Mouse (Mus musculus): Measurements from ENCODE around the gene Afg3l1. TPM values are rescaled to one million over a fixed set of nuclear protein-coding genes. Genes with fewer than 3 reads are reported as not detected.
A peak's percentile ranks its signal among the peaks of the same experiment; 100 is the strongest.
"Not testable (repeated sequence)": the region's sequence is repeated elsewhere in the genome, so short reads cannot be mapped to it uniquely, and the experiment has no call there.

Afg3l1 gene
- 28.1 and 28.4 TPM in 2 replicates for polyA plus RNA-seq (2015; fragmentation: Nextera tagmentation; extraction: Ambion mirVana)

GRCm38 (mm10) chr8:123477737-123478258 lies at the start of gene Afg3l1:
Gene Afg3l1 (plus strand): TSS chr8:123477903.
- ATAC-seq (ENCODE audit: low FRiP score, low TSS enrichment): peak; percentile 94
- under 1% methylated on average over 53 of the region's 58 CpGs for WGBS
- Histone ChIP-seq H3K4me3 (ENCODE audit: low read depth, low read length) (peak within 1 kb of the TSS; percentile 89), H3K4me1 (replicated peaks; ENCODE audit: control insufficient read depth, insufficient read depth) (peaks cover 5% of the 10 kb centered on the region; the same call in 1 of the 2 replicates), H3K27ac (replicated peaks) (peak within 1 kb of the TSS; percentile 89), H3K9me3 (ENCODE audit: control insufficient read depth, low read length) (no peaks in the 10 kb centered on the region), H3K4me2 (replicated peaks; ENCODE audit: low read depth) (peak within 1 kb of the TSS; percentile 81), H3K9ac (ENCODE audit: low read length) (peak within 1 kb of the TSS; percentile 82), H3K36me3 (ENCODE audit: control insufficient read depth, insufficient read depth, low read length) (no peaks in the 10 kb centered on the region), H3K27me3 (ENCODE audit: control insufficient read depth, insufficient read depth, low read length) (no peaks in the 10 kb centered on the region)
- peak; percentile 14; the same call in 1 of the 2 replicates for TF ChIP-seq CTCF (IDR thresholded peaks at IDR 0.05; ENCODE audit: low read depth)
- TF ChIP-seq EP300 (optimal IDR thresholded peaks at IDR 0.05): no peak
- DNase-seq (ENCODE audit: low spot score): peak; percentile 91

- ATAC-seq (ENCODE audit: low FRiP score, low TSS enrichment) (no peak), DNase-seq (ENCODE audit: low spot score) (no peak)
- Histone ChIP-seq H3K4me1 (replicated peaks; ENCODE audit: control insufficient read depth, insufficient read depth) (no peaks in the 10 kb centered on the region), H3K4me3 (ENCODE audit: low read depth, low read length) (no peak overlapping the region), H3K27ac (replicated peaks) (no peak overlapping the region), H3K27me3 (ENCODE audit: control insufficient read depth, insufficient read depth, low read length) (no peaks in the 10 kb centered on the region), H3K9me3 (ENCODE audit: control insufficient read depth, low read length) (peaks cover 20% of the 10 kb centered on the region; the same call in 1 of the 2 replicates), H3K9ac (ENCODE audit: low read length) (no peak overlapping the region), H3K4me2 (replicated peaks; ENCODE audit: low read depth) (no peak overlapping the region), H3K36me3 (ENCODE audit: control insufficient read depth, insufficient read depth, low read length) (no peaks in the 10 kb centered on the region)
- TF ChIP-seq CTCF (IDR thresholded peaks at IDR 0.05; ENCODE audit: low read depth): no peak
- TF ChIP-seq EP300 (optimal IDR thresholded peaks at IDR 0.05): no peak
- WGBS: 97% methylated on average over 29 of the region's 29 CpGs
Observed at GRCm38 (mm10) chr8:123428343-123428893, 49.3 kb upstream of the Afg3l1 start.

GRCm38 (mm10) chr8:123428939-123429721 lies 48.6 kb upstream of the Afg3l1 start:
- H3K4me1 ChIP-seq (replicated peaks; ENCODE audit: control insufficient read depth, insufficient read depth): no peaks in the 10 kb centered on the region
- H3K36me3 ChIP-seq (ENCODE audit: control insufficient read depth, insufficient read depth, low read length): no peaks in the 10 kb centered on the region
- no peak overlapping the region for H3K4me2 ChIP-seq (replicated peaks; ENCODE audit: low read depth)
- H3K9me3 ChIP-seq (ENCODE audit: control insufficient read depth, low read length): peaks cover 20% of the 10 kb centered on the region; the same call in 1 of the 2 replicates
- H3K9ac ChIP-seq (ENCODE audit: low read length): no peak overlapping the region
- TF ChIP-seq CTCF (IDR thresholded peaks at IDR 0.05; ENCODE audit: low read depth): no peak
- TF ChIP-seq EP300 (optimal IDR thresholded peaks at IDR 0.05): no peak
- H3K4me3 ChIP-seq (ENCODE audit: low read depth, low read length): no peak overlapping the region
- no peak for ATAC-seq (ENCODE audit: low FRiP score, low TSS enrichment)
- DNase-seq (ENCODE audit: low spot score): no peak
- H3K27me3 ChIP-seq (ENCODE audit: control insufficient read depth, insufficient read depth, low read length): no peaks in the 10 kb centered on the region
- H3K27ac ChIP-seq (replicated peaks): no peak overlapping the region
- WGBS: 95% methylated on average over 23 of the region's 23 CpGs

GRCm38 (mm10) chr8:123429722-123430013 lies 48.0 kb upstream of the Afg3l1 start:
- not testable (repeated sequence) for H3K4me2 ChIP-seq (replicated peaks; ENCODE audit: low read depth); H3K27ac ChIP-seq (replicated peaks); H3K36me3 ChIP-seq (ENCODE audit: control insufficient read depth, insufficient read depth, low read length); H3K27me3 ChIP-seq (ENCODE audit: control insufficient read depth, insufficient read depth, low read length); DNase-seq (ENCODE audit: low spot score); H3K4me3 ChIP-seq (ENCODE audit: low read depth, low read length); H3K9ac ChIP-seq (ENCODE audit: low read length); ATAC-seq (ENCODE audit: low FRiP score, low TSS enrichment); H3K4me1 ChIP-seq (replicated peaks; ENCODE audit: control insufficient read depth, insufficient read depth)
- WGBS: 93% methylated on average over 15 of the region's 15 CpGs
- H3K9me3 ChIP-seq (ENCODE audit: control insufficient read depth, low read length): peaks cover 20% of the 10 kb centered on the region; the same call in 1 of the 2 replicates

- H3K9ac ChIP-seq (ENCODE audit: low read length); H3K36me3 ChIP-seq (ENCODE audit: control insufficient read depth, insufficient read depth, low read length); H3K4me3 ChIP-seq (ENCODE audit: low read depth, low read length); H3K27ac ChIP-seq (replicated peaks); H3K4me2 ChIP-seq (replicated peaks; ENCODE audit: low read depth); H3K4me1 ChIP-seq (replicated peaks; ENCODE audit: control insufficient read depth, insufficient read depth); H3K27me3 ChIP-seq (ENCODE audit: control insufficient read depth, insufficient read depth, low read length); ATAC-seq (ENCODE audit: low FRiP score, low TSS enrichment); DNase-seq (ENCODE audit: low spot score): not testable (repeated sequence)
- 89% methylated on average over 6 of the region's 8 CpGs for WGBS
- peaks cover 20% of the 10 kb centered on the region; the same call in 1 of the 2 replicates for H3K9me3 ChIP-seq (ENCODE audit: control insufficient read depth, low read length)
Observed at GRCm38 (mm10) chr8:123430936-123431335, 46.8 kb upstream of the Afg3l1 start.
